Mouse (Mus musculus): ENCODE measurements around the gene Cbln1.
A peak's percentile ranks its signal among the peaks of the same experiment; 100 is the strongest.

Cbln1 gene

GRCm38 (mm10) chr8:87472271-87473236 lies at the start of gene Cbln1:
Gene Cbln1, minus strand, starts transcription at chr8:87472609.
- peak; percentile 61 to 81 for DNase-seq (ENCODE audit: low spot score in 2 of 2)

DNA sequence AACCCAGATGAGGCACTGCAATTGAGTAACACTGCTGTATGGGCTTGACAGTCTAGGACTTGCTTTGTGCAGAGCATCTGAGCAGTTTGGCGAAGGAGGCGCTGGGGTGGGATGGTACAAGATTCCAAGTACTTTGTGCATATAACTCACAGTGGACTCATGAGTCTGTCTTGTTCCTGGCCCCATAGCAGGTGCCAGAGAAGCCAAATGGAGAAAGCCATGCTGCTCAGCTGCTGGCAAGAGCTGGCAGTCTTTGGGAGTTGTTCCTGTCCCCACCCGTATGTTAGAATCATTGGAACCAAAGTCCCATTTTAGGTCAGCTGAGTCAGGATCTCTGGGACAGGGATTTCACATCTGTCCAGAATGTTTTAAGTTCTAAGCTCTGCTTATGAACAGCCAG lies 44.7 kb upstream of the Cbln1 start:
- DNase-seq (ENCODE audit: low spot score in 2 of 2), result no peak

- DNase-seq (ENCODE audit: low spot score in 2 of 2), result no peak
Observed at GRCm38 (mm10) chr8:87513796-87514195, 41.4 kb upstream of the Cbln1 start.

DNA sequence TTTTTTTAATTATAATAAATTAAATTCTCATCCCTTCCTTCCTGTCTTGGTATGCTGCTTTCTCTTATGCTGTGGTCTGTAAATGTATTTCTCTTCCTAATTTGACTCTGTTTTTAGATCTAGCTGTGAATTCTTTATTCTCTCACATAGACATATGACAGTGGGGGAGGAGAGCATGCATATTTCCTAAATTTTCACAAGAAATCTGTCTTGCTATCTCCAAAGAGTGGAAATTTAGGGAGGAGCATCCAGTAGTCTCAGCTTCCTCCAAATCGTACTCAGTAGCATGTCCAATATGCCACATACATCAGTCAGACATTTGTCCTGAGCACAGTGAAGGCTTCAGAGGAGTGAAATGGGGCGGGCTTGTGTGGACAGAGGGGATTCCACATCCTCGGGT lies 40.9 kb upstream of the Cbln1 start:
- DNase-seq (ENCODE audit: low spot score in 2 of 2), result no peak

- DNase-seq (ENCODE audit: low spot score in 2 of 2), result no peak
Observed at GRCm38 (mm10) chr8:87512636-87513035, 40.2 kb upstream of the Cbln1 start.

DNA sequence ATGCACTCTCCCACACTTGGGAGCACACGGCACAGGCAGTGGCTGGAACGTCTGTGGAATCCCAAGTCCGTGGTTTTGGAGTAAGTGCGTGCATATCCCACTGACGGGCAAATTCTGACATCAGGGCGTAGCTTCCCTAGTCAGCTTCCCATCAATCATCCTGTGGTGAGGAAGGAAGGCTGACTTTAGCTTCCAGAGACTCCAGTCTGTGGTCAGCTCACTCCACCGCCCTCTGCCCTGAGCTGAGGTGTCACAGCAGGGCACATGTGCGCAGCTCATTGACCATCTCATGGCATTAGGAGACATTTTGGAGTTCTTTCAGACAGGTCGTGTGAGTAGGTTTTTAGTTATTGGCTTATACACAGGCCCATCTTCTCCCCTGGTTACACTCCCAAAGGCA lies 34.6 kb upstream of the Cbln1 start:
- no peak for DNase-seq (ENCODE audit: low spot score in 2 of 2)

DNA sequence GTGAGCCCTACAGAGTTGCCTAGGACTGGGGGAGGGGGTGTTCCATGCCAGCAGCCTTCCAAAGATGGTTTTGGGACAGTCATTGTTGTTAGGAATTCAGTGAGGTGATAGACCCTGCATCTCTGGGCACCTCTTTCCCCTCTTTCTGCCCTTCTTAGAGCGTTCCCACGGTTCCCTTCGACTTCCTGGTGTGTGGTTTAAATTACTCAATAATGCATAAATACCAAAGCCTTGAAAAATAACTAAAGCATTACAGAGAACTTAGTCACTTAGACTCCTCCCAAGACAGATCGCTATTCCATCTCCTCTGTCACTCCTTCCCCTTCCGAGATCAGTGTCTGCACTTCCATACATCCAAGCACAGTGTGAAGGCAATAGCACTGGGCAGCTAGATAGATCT lies 32.0 kb upstream of the Cbln1 start:
- DNase-seq (ENCODE audit: low spot score in 2 of 2), result no peak

- no peak for DNase-seq (ENCODE audit: low spot score in 2 of 2)
Observed at GRCm38 (mm10) chr8:87502684-87503083, 30.3 kb upstream of the Cbln1 start.

GRCm38 (mm10) chr8:87497641-87498040 lies 25.2 kb upstream of the Cbln1 start:
- no peak for DNase-seq (ENCODE audit: low spot score in 2 of 2)

DNA sequence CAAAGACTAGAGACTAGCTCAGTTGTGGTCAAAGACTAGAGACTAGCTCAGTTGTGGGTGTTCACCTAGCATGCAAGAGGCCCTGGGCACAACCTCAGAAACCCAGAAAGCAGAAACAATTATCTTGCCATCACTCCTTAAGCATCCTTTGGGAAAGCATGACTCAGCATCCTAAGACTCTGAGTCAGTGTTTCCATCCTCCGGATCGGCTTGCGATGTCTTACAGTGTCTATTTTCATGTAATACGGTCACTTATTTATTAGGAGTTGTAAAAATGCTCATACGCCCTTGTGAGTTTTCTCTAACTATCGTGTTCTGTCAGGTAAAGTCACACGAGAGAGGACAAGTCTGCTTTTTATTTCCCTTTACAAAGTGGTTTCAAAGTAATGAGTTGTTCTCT lies 24.1 kb upstream of the Cbln1 start:
- no peak for DNase-seq (ENCODE audit: low spot score in 2 of 2)

- DNase-seq (ENCODE audit: low spot score in 2 of 2), result no peak
Observed at GRCm38 (mm10) chr8:87494862-87495261, 22.5 kb upstream of the Cbln1 start.

DNA sequence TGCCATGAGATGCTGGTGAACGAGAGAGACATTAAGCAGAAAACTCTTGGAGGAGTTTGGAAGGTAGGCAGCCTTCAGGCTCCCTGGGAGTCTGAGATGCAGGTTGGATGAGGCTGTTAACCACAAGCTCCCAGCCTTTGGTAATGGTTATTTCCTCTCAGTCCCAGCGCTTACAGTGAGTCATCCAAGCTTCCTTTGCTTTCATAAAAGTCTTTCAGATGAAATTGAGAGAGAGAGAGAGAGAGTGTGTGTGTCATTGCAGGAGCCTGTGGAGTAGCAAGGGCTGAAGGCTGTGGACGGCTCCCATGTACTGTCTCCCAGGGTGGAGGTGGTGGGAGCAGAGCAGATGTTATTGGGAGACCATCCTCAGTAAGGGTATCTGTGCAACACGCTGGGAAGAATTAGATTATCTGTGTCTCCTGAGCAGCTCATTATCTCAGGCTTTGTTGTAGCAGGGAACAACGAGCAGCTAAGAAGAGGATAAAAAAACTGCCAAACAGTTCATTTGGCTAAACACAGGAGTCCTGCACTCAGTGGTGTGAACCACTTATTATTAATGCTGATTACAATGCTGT lies 17.5 kb upstream of the Cbln1 start:
- no peak for DNase-seq (ENCODE audit: low spot score in 2 of 2)

GRCm38 (mm10) chr8:87481396-87481795 lies 9.0 kb upstream of the Cbln1 start:
- no peak for DNase-seq (ENCODE audit: low spot score in 2 of 2)

DNA sequence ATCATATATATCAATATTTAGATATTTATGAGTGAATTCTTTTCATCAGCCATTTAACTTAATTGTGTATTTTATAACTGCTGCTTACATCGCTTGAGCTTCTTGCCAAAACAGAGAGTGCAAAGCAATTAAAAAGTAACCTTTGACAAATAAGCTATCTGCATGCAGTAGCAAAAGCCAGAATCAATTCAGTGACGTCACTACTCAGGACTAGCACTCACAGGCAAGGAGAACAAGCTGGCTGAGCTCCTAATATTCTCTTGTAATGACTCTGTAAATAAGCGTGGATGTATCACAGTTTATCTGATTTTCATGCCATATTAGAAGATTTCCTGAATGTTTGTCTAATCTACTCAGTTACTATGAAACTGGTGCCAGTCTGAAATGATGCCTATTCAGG lies 5.8 kb upstream of the Cbln1 start:
- no peak for DNase-seq (ENCODE audit: low spot score in 2 of 2)

DNA sequence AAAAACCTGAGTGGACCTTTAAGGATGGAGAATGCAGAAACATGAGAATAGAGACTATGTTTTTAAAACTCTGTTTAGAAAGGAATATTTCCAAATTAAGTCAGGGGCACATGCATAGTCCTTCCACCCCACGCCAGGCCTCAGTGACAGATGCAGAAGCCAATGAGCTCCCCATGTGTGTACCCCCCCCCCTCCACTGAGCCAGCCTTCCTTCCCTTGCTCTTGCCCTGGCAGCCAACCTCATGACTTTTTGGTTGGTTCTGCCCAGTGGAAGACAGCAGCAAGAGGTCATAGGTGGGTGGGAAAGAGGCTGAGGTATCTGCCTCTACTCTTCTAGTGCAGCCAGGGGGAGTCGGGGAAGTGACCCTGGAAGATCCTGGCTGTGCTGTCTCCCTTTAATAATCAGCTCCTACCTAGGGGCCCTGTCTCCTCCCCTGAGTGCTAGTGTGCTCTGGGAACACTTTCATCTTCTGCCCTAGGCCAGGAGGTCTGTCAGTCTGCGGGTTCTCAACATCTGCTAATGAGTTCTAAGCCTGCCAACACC lies 4.8 kb upstream of the Cbln1 start:
- DNase-seq (ENCODE audit: low spot score in 2 of 2), result no peak

- no peak for DNase-seq (ENCODE audit: low spot score in 2 of 2)
Observed at GRCm38 (mm10) chr8:87475551-87475950, 3.1 kb upstream of the Cbln1 start.

GRCm38 (mm10) chr8:87474379-87474778 lies 2.0 kb upstream of the Cbln1 start:
- no peak for DNase-seq (ENCODE audit: low spot score in 2 of 2)

- DNase-seq (ENCODE audit: low spot score in 2 of 2), result no peak
Observed at GRCm38 (mm10) chr8:87473940-87474339, 1.5 kb upstream of the Cbln1 start.

GRCm38 (mm10) chr8:87473314-87473713 lies 905 bp upstream of the Cbln1 start:
- no peak for DNase-seq (ENCODE audit: low spot score in 2 of 2)

GRCm38 (mm10) chr8:87471603-87472270 lies 672 bp downstream of the Cbln1 start:
- no peak for DNase-seq (ENCODE audit: low spot score in 2 of 2)

- no peak for DNase-seq (ENCODE audit: low spot score in 2 of 2)
Observed at GRCm38 (mm10) chr8:87470834-87471602, 1.4 kb downstream of the Cbln1 start.

Data from urinary bladder, postnatal 36 days (tissue).